Mouse (Mus musculus) liver, embryonic 16.5 days (tissue): ENCODE data around the gene Hist1h4h. TPM values are rescaled to one million over a fixed set of nuclear protein-coding genes. Genes with fewer than 3 reads are reported as not detected.

Source experiments
- ATAC-seq: fragments of 200-750 bp; cut with Nextera tagmentation; 2 replicates; pipeline ENCODE4 v1.8.0; 2017; ENCODE audit warnings: low read depth, mild to moderate bottlenecking, moderate number of reproducible peaks, moderate library complexity
- H3K27ac ChIP-seq: fragments of 300-500 bp; sonication (generic); 2 replicates; pipeline ENCODE4 v1.5.1; 2014; ENCODE audit warnings: mild to moderate bottlenecking, low read length
- H3K27me3 ChIP-seq: fragments of 300-500 bp; sonication (generic); 2 replicates; pipeline ENCODE4 v1.6.1; 2014; ENCODE audit warnings: low read depth, low read length, mixed read lengths; ENCODE audit not compliant: control insufficient read depth, insufficient read depth
- H3K36me3 ChIP-seq: fragments of 300-500 bp; sonication (generic); 2 replicates; pipeline ENCODE4 v1.6.1; 2014; ENCODE audit warnings: mild to moderate bottlenecking; ENCODE audit not compliant: control insufficient read depth, insufficient read depth
- H3K4me1 ChIP-seq: fragments of 300-500 bp; sonication (generic); 2 replicates; pipeline ENCODE4 v1.6.1; 2014; ENCODE audit warnings: low read depth, low read length, mixed read lengths; ENCODE audit not compliant: control insufficient read depth
- H3K4me2 ChIP-seq: fragments of 300-500 bp; sonication (generic); 2 replicates; pipeline ENCODE4 v1.6.1; 2014; ENCODE audit warnings: low read depth, low read length, mixed read lengths
- H3K4me3 ChIP-seq: fragments of 300-500 bp; sonication (generic); 2 replicates; pipeline ENCODE4 v1.5.1; 2014; ENCODE audit warnings: low read depth, mild to moderate bottlenecking, low read length
- H3K9ac ChIP-seq: fragments of 300-500 bp; sonication (generic); 2 replicates; pipeline ENCODE4 v1.6.1; 2014; ENCODE audit warnings: low read depth, low read length
- H3K9me3 ChIP-seq: fragments of 300-500 bp; sonication (generic); replicated peaks from 2 replicates; pipeline ENCODE4 v1.6.1; 2016; ENCODE audit warnings: low read length; ENCODE audit not compliant: control insufficient read depth
- WGBS: fragments of 180-500 bp; shearing (Covaris S2); extraction: QIAGEN DNeasy Blood & Tissue Kit; methylation state at CpG from one replicate; pipeline ENCODE4 v1.1.7; 2014; ENCODE audit not compliant: insufficient replicate concordance; 5-methylcytosine and 5-hydroxymethylcytosine counted together
- polyA plus RNA-seq: library from polyadenylated mRNA; unstranded; fragments of >200 nt; fragmentation: Nextera tagmentation; extraction: Ambion mirVana; gene quantifications from 2 replicates; pipeline ENCODE4 v1.2.1, GENCODE M21; 2015

Gene Hist1h4h
- polyA plus RNA-seq, 1 experiment from 2014 or later, result 5.5 TPM

- no peaks in the 10 kb centered on the region for H3K27me3 ChIP-seq
- ATAC-seq, result peak; percentile 48
- peak overlapping the region; percentile 48 for H3K4me3 ChIP-seq
- H3K36me3 ChIP-seq, result no peaks in the 10 kb centered on the region
- no peak overlapping the region for H3K9ac ChIP-seq
- H3K9me3 ChIP-seq, result no peaks in the 10 kb centered on the region
- H3K4me2 ChIP-seq, result peak overlapping the region; percentile 60
- WGBS, result 4% methylated on average over 19 of the region's 19 CpGs
- no peak overlapping the region for H3K27ac ChIP-seq
- peaks cover 20% of the 10 kb centered on the region for H3K4me1 ChIP-seq
Observed at GRCm38 (mm10) chr13:23497656-23498321, 33.1 kb upstream of the Hist1h4h start.

GRCm38 (mm10) chr13:23498653-23499052, 32.2 kb upstream of the Hist1h4h start:
- H3K4me1 ChIP-seq, result peaks cover 23% of the 10 kb centered on the region
- no peak overlapping the region for H3K27ac ChIP-seq
- H3K27me3 ChIP-seq, result no peaks in the 10 kb centered on the region
- H3K36me3 ChIP-seq, result no peaks in the 10 kb centered on the region
- H3K4me3 ChIP-seq, result peak overlapping the region; percentile 48
- WGBS, result 16% methylated on average over 10 of the region's 10 CpGs
- peak overlapping the region; percentile 60 for H3K4me2 ChIP-seq
- H3K9ac ChIP-seq, result no peak overlapping the region
- no peak for ATAC-seq
- no peaks in the 10 kb centered on the region for H3K9me3 ChIP-seq

GRCm38 (mm10) chr13:23499943-23500342, 30.9 kb upstream of the Hist1h4h start:
- WGBS, result 6% methylated on average over 7 of the region's 7 CpGs
- Histone ChIP-seq H3K9ac (no peak overlapping the region), H3K9me3 (no peaks in the 10 kb centered on the region), H3K4me3 (no peak overlapping the region), H3K4me1 (peaks cover 30% of the 10 kb centered on the region), H3K27me3 (no peaks in the 10 kb centered on the region), H3K4me2 (0 out of 2 replicates have a peak overlapping the region, but pooled peaks have one; percentile 60), H3K36me3 (no peaks in the 10 kb centered on the region), H3K27ac (no peak overlapping the region)
- ATAC-seq, result peak; percentile 28; the same call in 1 of the 2 replicates

- H3K4me3 ChIP-seq, result peak overlapping the region; percentile 21; the same call in 1 of the 2 replicates
- no peaks in the 10 kb centered on the region for H3K9me3 ChIP-seq
- no peaks in the 10 kb centered on the region for H3K36me3 ChIP-seq
- H3K27ac ChIP-seq, result no peak overlapping the region
- ATAC-seq, result peak; percentile 80
- H3K9ac ChIP-seq, result no peak overlapping the region
- peaks cover 37% of the 10 kb centered on the region for H3K4me1 ChIP-seq
- H3K27me3 ChIP-seq, result no peaks in the 10 kb centered on the region
- H3K4me2 ChIP-seq, result peak overlapping the region; percentile 56
- WGBS, result under 1% methylated on average over 17 of the region's 17 CpGs
Observed at GRCm38 (mm10) chr13:23500424-23501200, 30.2 kb upstream of the Hist1h4h start.

DNA sequence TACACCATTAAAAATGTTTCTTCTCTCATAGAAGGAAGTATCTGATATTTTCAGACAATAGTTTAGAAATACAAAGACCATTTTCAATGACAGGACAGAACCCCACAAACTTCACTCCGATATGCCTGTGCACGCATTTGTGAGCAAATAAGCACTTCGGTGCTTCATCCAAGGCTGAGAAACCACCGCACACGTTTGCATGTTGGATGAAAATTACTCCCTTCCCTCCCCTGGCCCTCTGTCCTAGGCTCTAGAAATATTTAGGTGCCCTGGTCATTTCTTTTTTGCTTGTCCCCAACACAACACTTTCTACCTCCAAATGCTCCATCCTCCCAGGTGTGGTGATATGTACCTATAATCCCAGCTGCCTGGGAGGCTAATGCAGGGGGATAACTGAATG, 29.3 kb upstream of the Hist1h4h start:
- no peaks in the 10 kb centered on the region for H3K27me3 ChIP-seq
- H3K9ac ChIP-seq, result no peak overlapping the region; the same call in 1 of the 2 replicates
- peak overlapping the region; percentile 26 for H3K4me3 ChIP-seq
- peaks cover 44% of the 10 kb centered on the region for H3K4me1 ChIP-seq
- 26% methylated on average over 5 of the region's 5 CpGs for WGBS
- no peaks in the 10 kb centered on the region for H3K9me3 ChIP-seq
- no peak overlapping the region for H3K27ac ChIP-seq
- no peak for ATAC-seq
- H3K36me3 ChIP-seq, result no peaks in the 10 kb centered on the region
- peak overlapping the region; percentile 56 for H3K4me2 ChIP-seq

- H3K27ac ChIP-seq, result no peak overlapping the region
- peaks cover 50% of the 10 kb centered on the region for H3K4me1 ChIP-seq
- H3K4me3 ChIP-seq, result peak overlapping the region; percentile 26
- 26% methylated on average over 9 of the region's 9 CpGs for WGBS
- no peaks in the 10 kb centered on the region for H3K36me3 ChIP-seq
- no peaks in the 10 kb centered on the region for H3K27me3 ChIP-seq
- H3K9me3 ChIP-seq, result no peaks in the 10 kb centered on the region
- peak overlapping the region; percentile 23 for H3K9ac ChIP-seq
- ATAC-seq, result no peak
- H3K4me2 ChIP-seq, result peak overlapping the region; percentile 56
Observed at GRCm38 (mm10) chr13:23502031-23502567, 28.8 kb upstream of the Hist1h4h start.

GRCm38 (mm10) chr13:23502916-23503315, 27.9 kb upstream of the Hist1h4h start:
- Histone ChIP-seq H3K4me1 (peaks cover 54% of the 10 kb centered on the region), H3K27ac (no peak overlapping the region), H3K4me2 (no peak overlapping the region), H3K9me3 (no peaks in the 10 kb centered on the region), H3K27me3 (no peaks in the 10 kb centered on the region), H3K9ac (no peak overlapping the region), H3K4me3 (no peak overlapping the region), H3K36me3 (no peaks in the 10 kb centered on the region)
- no peak for ATAC-seq
- 70% methylated on average over 4 of the region's 4 CpGs for WGBS

DNA sequence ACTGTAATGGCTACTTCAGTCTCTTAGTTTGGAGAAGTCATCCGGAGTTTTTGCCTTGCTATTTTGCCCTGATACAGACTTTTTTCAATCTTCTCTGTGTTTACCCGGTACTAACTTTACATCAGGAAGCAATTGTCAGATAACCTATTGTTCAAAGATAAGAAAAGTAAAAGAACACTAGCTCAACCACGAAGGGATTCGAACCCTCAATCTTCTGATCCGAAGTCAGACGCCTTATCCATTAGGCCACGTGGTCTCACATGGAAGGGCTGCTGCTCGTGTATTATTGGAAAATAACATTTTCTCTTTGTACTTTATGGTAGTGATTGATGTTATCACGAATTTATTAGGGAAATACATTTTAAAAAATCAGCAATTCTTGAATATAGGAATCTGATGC, 27.1 kb upstream of the Hist1h4h start:
- ATAC-seq, result no peak
- no peaks in the 10 kb centered on the region for H3K9me3 ChIP-seq
- no peaks in the 10 kb centered on the region for H3K36me3 ChIP-seq
- H3K27me3 ChIP-seq, result no peaks in the 10 kb centered on the region
- no peak overlapping the region for H3K27ac ChIP-seq
- H3K9ac ChIP-seq, result no peak overlapping the region
- H3K4me2 ChIP-seq, result peak overlapping the region; percentile 18; the same call in 1 of the 2 replicates
- H3K4me1 ChIP-seq, result peaks cover 49% of the 10 kb centered on the region
- WGBS, result under 1% methylated on average over 9 of the region's 9 CpGs
- no peak overlapping the region for H3K4me3 ChIP-seq
